Comparison of ENCODE assay signal across 12 mouse cellular contexts in the genomic region with DNA sequence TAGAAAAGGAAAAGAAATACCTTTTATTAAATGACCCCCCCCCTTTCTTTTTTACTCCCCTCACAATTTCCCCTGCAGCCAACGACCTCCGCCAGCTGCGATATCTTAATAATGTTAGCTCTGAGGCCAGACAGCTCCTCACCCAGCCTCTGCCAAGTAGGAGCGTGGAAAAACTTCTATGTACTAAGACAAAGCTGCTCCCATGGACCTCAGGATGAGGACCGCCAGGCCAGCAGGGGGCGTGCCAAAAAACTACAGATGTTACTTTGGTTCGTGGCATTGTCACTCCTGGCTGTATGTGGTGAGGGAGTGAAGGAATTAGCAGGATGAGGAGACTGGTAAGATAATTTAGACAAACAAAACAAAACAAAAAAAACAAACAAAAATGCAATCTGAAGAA.
A peak's percentile ranks its signal among the peaks of the same experiment; 100 is the strongest.
DNase-seq lines count a peak whose midpoint lies in the region; ATAC-seq and TF ChIP-seq lines count a peak whose summit lies in the region.
"Had no signal": no experiment of that assay in that cellular context is flagged by ENCODE, and none has a peak within 500 bp of the region (broad histone marks: within the 10 kb centered on the region; RNA-seq: fewer than 3 reads in every experiment).

No protein-coding gene starts in this region.

- no peak for TF ChIP-seq EP300 in lung, postnatal 0 days (IDR thresholded peaks at IDR 0.05)

- H3K9me3 ChIP-seq in lung, postnatal 0 days (ENCODE audit: low read length), result no peaks in the 10 kb centered on the region
- no peaks in the 10 kb centered on the region for H3K9me3 ChIP-seq in ES-E14 (ENCODE audit: control insufficient read depth, insufficient read depth, low read depth, low read length)
- H3K9me3 ChIP-seq in forebrain, postnatal 0 days (ENCODE audit: low read length), result no peaks in the 10 kb centered on the region

- no peak overlapping the region for H3K27ac ChIP-seq in lung, postnatal 0 days (ENCODE audit: low read length)
- no peak overlapping the region for H3K27ac ChIP-seq in ES-E14 (ENCODE audit: insufficient read depth, low read depth, low read length, poor library complexity, severe bottlenecking)
- H3K27ac ChIP-seq in forebrain, postnatal 0 days (ENCODE audit: low read depth, low read length), result no peak overlapping the region

- no peaks in the 10 kb centered on the region for H3K4me1 ChIP-seq in lung, postnatal 0 days (ENCODE audit: insufficient read depth, low read depth, low read length)
- H3K4me1 ChIP-seq in ES-E14 (ENCODE audit: control insufficient read depth in 2 of 2, insufficient read depth in 2 of 2, low read length in 2 of 2, poor library complexity in 1 of 2), result no peaks in the 10 kb centered on the region
- H3K4me1 ChIP-seq in forebrain, postnatal 0 days (ENCODE audit: insufficient read depth), result no peaks in the 10 kb centered on the region

- no peak for ATAC-seq in lung, postnatal 0 days
- no peak for ATAC-seq in forebrain, postnatal 0 days
- no peak for ATAC-seq in granulocyte monocyte progenitor cell, adult 5-6 weeks (replicated peaks; ENCODE audit: poor library complexity, severe bottlenecking)

- no peaks in the 10 kb centered on the region for H3K27me3 ChIP-seq in lung, postnatal 0 days (replicated peaks; ENCODE audit: insufficient read depth, low read length)
- H3K27me3 ChIP-seq in forebrain, postnatal 0 days (ENCODE audit: insufficient read depth, low read length), result no peaks in the 10 kb centered on the region

- peak; percentile 31 for DNase-seq in heart, postnatal 4 days
- DNase-seq in heart, postnatal 25 days (ENCODE audit: low spot score), result no peak
- peak; percentile 6 for DNase-seq in lung, postnatal 0 days (ENCODE audit: low spot score)
- DNase-seq in lung, postnatal 25 days (ENCODE audit: low spot score), result no peak
- peak; percentile 24 for DNase-seq in ES-E14 (ENCODE audit: low read depth, low spot score)
- no peak for DNase-seq in forebrain, postnatal 0 days
- no peak for DNase-seq in frontal cortex, postnatal 10 days (ENCODE audit: low spot score in 2 of 2)
- DNase-seq: adrenal gland, postnatal 25 days; cerebellum, postnatal 36 days; kidney, adult 9 months had no signal

- in situ Hi-C loops in ES-E14 (cut with MboI; ENCODE audit: low sequenced_read_pairs in 2 of 2, unreplicated experiment in 2 of 2), result no loop called here

- no peak overlapping the region for H3K4me2 ChIP-seq in lung, postnatal 0 days (replicated peaks; ENCODE audit: low read depth, low read length)
- H3K4me2 ChIP-seq in forebrain, postnatal 0 days (ENCODE audit: low read depth), result no peak overlapping the region
- H3K4me2 ChIP-seq: heart, embryonic 11.5 days had no signal

- peak; percentile 47 for TF ChIP-seq CTCF in lung, postnatal 0 days (IDR thresholded peaks at IDR 0.05)
- TF ChIP-seq CTCF in forebrain, postnatal 0 days (IDR thresholded peaks at IDR 0.05; ENCODE audit: low read depth), result peak; percentile 15; the same call in 1 of the 2 replicates

- no peak overlapping the region for H3K9ac ChIP-seq in lung, postnatal 0 days (replicated peaks; ENCODE audit: low read depth)
- H3K9ac ChIP-seq in ES-E14 (ENCODE audit: insufficient read depth, low read depth, low read length, poor library complexity, severe bottlenecking), result no peak overlapping the region
- H3K9ac ChIP-seq in forebrain, postnatal 0 days, result no peak overlapping the region

- 55% methylated on average over 7 of the region's 7 CpGs for WGBS in lung, postnatal 0 days
- 40% methylated on average over 7 of the region's 7 CpGs for WGBS in forebrain, postnatal 0 days

- no peak overlapping the region for H3K4me3 ChIP-seq in lung, postnatal 0 days (ENCODE audit: low read depth, low read length)
- no peak overlapping the region for H3K4me3 ChIP-seq in ES-E14 (ENCODE audit: insufficient read depth in 1 of 2, low read depth in 1 of 2, low read length in 2 of 2, poor library complexity in 1 of 2, severe bottlenecking in 1 of 2)
- no peak overlapping the region for H3K4me3 ChIP-seq in forebrain, postnatal 0 days (ENCODE audit: low read depth, low read length)

- intact Hi-C loops in heart, postnatal 25 days (cut with DNase I), result no loop called here

- no peaks in the 10 kb centered on the region for H3K36me3 ChIP-seq in lung, postnatal 0 days (ENCODE audit: insufficient read depth, low read length)
- no peaks in the 10 kb centered on the region for H3K36me3 ChIP-seq in ES-E14 (ENCODE audit: control insufficient read depth, insufficient read depth, low read length, poor library complexity, severe bottlenecking)
- no peaks in the 10 kb centered on the region for H3K36me3 ChIP-seq in forebrain, postnatal 0 days (ENCODE audit: insufficient read depth)

TF ChIP-seq in ES-E14, 5 proteins besides CTCF, POLR2A, EP300 and RAD21:
- no peak for TF ChIP-seq ZNF384 (IDR thresholded peaks at IDR 0.05; ENCODE audit: low read depth, low read length)

Comparison
In these comparisons a context has a peak if more than half of its experiments do, and no peak if none do; other contexts are left out.
1. DNase-seq: peak in heart, postnatal 4 days (single experiment), lung, postnatal 0 days (single experiment) and ES-E14 (single experiment); none in heart, postnatal 25 days (single experiment), lung, postnatal 25 days (single experiment), forebrain, postnatal 0 days (single experiment) and frontal cortex, postnatal 10 days (0 of 2).